Mouse (Mus musculus) limb, embryonic 11.5 days (tissue): Measurements from ENCODE around the gene Nucb1. TPM values are rescaled to one million over a fixed set of nuclear protein-coding genes. Genes with fewer than 3 reads are reported as not detected.

Source experiments
- ATAC-seq: fragments of 200-750 bp; cut with Nextera tagmentation; 2 replicates; pipeline ENCODE4 v1.8.0; 2017; ENCODE audit warnings: low read depth; ENCODE audit not compliant: insufficient number of reproducible peaks, low FRiP score, low TSS enrichment
- DNase-seq: peaks from one replicate; pipeline ENCODE4 v3.0.0-alpha.2; 2015; ENCODE audit warnings: low spot score
- H3K27ac ChIP-seq: fragments of 300-500 bp; sonication (generic); replicated peaks from 2 replicates; pipeline ENCODE4 v1.5.1; 2014; ENCODE audit warnings: low read depth, mild to moderate bottlenecking, low read length
- H3K27me3 ChIP-seq: fragments of 300-500 bp; sonication (generic); 2 replicates; pipeline ENCODE4 v1.6.1; 2014; ENCODE audit warnings: mild to moderate bottlenecking, low read length, mixed read lengths; ENCODE audit not compliant: control insufficient read depth, insufficient read depth
- H3K36me3 ChIP-seq: fragments of 300-500 bp; sonication (generic); 2 replicates; pipeline ENCODE4 v1.6.1; 2014; ENCODE audit warnings: mild to moderate bottlenecking, low read length, moderate library complexity, mixed read lengths; ENCODE audit not compliant: control insufficient read depth, insufficient read depth
- H3K4me1 ChIP-seq: fragments of 300-500 bp; sonication (generic); 2 replicates; pipeline ENCODE4 v1.6.1; 2014; ENCODE audit warnings: low read length, mixed read lengths; ENCODE audit not compliant: control insufficient read depth, insufficient read depth
- H3K4me2 ChIP-seq: fragments of 300-500 bp; sonication (generic); 2 replicates; pipeline ENCODE4 v1.6.1; 2014; ENCODE audit warnings: low read depth, mild to moderate bottlenecking, moderate library complexity; ENCODE audit not compliant: severe bottlenecking
- H3K4me3 ChIP-seq: fragments of 300-500 bp; sonication (generic); 2 replicates; pipeline ENCODE4 v1.5.1; 2014; ENCODE audit warnings: low read depth, low read length
- H3K9ac ChIP-seq: fragments of 300-500 bp; sonication (generic); 2 replicates; pipeline ENCODE4 v1.6.1; 2014; ENCODE audit warnings: mild to moderate bottlenecking, low read length
- H3K9me3 ChIP-seq: fragments of 300-500 bp; sonication (generic); 2 replicates; pipeline ENCODE4 v1.6.1; 2016; ENCODE audit warnings: low read length; ENCODE audit not compliant: control insufficient read depth
- WGBS: fragments of 180-500 bp; shearing (Covaris S2); extraction: QIAGEN DNeasy Blood & Tissue Kit; methylation state at CpG from one replicate; pipeline ENCODE4 v1.1.7; 2014; 5-methylcytosine and 5-hydroxymethylcytosine counted together
- polyA plus RNA-seq: library from polyadenylated mRNA; unstranded; fragments of >200 nt; fragmentation: Nextera tagmentation; extraction: Ambion mirVana; gene quantifications from 2 replicates; pipeline ENCODE4 v1.2.1, GENCODE M21; 2014

Gene Nucb1
- polyA plus RNA-seq, 1 experiment from 2014 or later: 122 TPM

DNA sequence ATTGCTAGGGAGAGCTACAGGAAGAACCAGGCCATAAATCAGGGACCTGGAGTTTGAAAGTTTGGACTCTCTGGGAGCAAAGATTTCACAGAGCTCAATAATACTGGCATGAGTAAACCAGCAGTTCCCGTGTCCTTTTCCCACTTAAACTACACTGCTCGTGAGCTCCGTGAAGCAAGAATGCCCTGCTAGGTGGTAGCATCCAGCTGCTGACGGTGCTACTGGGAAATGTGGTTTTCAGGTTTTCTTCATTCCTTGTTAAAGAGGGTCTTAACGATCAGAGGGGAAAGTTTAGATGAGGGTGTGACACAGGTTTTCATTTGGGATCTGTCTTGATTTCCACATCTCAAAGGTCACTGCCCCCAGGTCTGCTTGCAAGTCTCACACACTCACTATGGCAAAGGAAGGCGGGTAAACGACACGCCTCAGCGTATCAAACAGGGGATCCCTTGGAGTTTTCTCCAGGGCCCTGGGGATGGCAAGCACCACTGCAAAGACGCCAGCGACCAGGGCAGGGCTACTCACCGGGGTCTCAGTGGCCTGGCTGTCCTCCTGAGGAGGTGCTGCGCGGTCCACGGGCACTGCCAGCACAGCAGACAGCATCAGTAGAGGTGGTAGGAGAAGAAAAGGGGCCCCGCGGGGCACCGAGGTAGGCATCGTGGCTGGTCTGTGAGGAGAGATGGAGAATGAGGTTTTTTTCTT lies 874 bp downstream of the Nucb1 start:
- Histone ChIP-seq H3K27ac (no peak overlapping the region), H3K36me3 (peaks cover 9% of the 10 kb centered on the region), H3K9ac (peak overlapping the region; percentile 81), H3K4me1 (peaks cover 7% of the 10 kb centered on the region; the same call in 1 of the 2 replicates), H3K9me3 (no peaks in the 10 kb centered on the region), H3K4me2 (peak overlapping the region; percentile 97), H3K4me3 (peak overlapping the region; percentile 71), H3K27me3 (no peaks in the 10 kb centered on the region)
- WGBS: 38% methylated on average over 19 of the region's 19 CpGs
- ATAC-seq (no peak), DNase-seq (no peak)

DNA sequence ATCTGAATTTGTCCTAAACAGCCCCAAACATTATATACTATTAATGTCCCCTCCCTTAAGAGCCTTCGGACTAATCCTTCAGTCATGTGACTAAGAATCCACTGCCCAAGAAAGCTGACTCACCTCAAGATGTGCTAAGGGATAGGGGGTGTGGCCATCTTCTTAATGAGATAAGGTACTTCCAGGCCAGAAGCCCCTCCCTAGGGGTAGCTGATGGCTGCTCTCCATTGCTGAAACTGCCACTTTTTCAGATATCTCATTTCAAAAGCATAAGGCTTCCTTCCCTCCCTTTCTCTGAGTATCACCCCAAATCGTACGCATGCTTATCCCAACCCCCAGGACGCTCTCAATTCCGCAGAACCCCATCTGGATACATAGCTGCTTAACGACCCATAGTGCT lies 1.6 kb downstream of the Nucb1 start:
- Histone ChIP-seq H3K9ac (no peak overlapping the region), H3K4me2 (peak overlapping the region; percentile 97; the same call in 1 of the 2 replicates), H3K27me3 (no peaks in the 10 kb centered on the region), H3K4me1 (peaks cover 7% of the 10 kb centered on the region; the same call in 1 of the 2 replicates), H3K27ac (no peak overlapping the region), H3K4me3 (0 out of 2 replicates have a peak overlapping the region, but pooled peaks have one; percentile 71), H3K36me3 (peaks cover 9% of the 10 kb centered on the region), H3K9me3 (no peaks in the 10 kb centered on the region)
- DNase-seq: no peak
- WGBS: 86% methylated on average over 6 of the region's 6 CpGs
- ATAC-seq: no peak

DNA sequence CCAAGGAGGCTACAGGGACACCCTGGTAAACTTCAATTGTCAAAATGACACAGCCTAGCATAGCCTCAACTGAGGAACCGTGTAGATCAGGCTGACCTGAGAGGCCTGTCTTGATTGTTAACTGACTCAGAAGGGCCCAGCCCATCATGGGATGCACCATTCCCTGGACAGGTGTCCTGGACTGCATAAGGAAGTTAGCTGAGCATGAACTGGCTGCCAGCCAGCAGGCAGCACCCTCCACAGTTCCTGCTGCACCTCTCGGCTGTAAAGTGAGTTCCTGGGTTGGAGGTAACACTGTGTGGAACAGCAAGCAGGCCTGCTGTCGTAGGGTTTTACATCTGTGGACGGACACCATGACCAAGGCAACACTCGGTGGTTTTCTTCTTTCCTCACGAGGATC lies 2.6 kb downstream of the Nucb1 start:
- peaks cover 9% of the 10 kb centered on the region for H3K36me3 ChIP-seq

DNA sequence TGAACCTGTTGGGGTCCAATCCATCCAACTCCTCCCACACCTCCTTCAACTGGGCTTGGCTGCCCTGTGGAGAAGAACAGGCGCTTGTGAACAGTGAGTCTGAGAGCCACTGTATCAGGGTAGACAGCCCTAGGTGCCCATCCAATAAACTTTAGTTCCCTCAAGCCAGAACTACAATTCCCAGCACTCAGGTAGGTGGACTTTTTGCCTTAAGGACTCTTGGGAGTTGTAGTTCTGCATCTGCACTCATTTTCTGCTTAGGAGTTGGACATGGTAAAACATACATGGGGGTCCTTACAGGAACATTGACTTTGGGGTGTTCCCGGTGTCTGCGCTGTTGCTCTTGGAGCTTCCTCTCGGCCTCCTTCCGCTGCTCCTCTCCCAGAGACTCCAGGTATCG lies 11.8 kb downstream of the Nucb1 start:
- Histone ChIP-seq H3K9me3 (no peaks in the 10 kb centered on the region), H3K27me3 (no peaks in the 10 kb centered on the region), H3K4me3 (no peak overlapping the region), H3K4me1 (no peaks in the 10 kb centered on the region), H3K9ac (no peak overlapping the region), H3K27ac (no peak overlapping the region), H3K36me3 (peaks cover 22% of the 10 kb centered on the region), H3K4me2 (no peak overlapping the region)
- 95% methylated on average over 6 of the region's 6 CpGs for WGBS
- DNase-seq (no peak), ATAC-seq (no peak)

More for the DNA sequence above, 2.6 kb downstream of the Nucb1 start:
- H3K4me3 ChIP-seq: no peak overlapping the region
- no peak overlapping the region for H3K9ac ChIP-seq
- no peak overlapping the region for H3K27ac ChIP-seq
- ATAC-seq: no peak
- no peak for DNase-seq
- H3K4me1 ChIP-seq: peaks cover 7% of the 10 kb centered on the region; the same call in 1 of the 2 replicates
- H3K9me3 ChIP-seq: no peaks in the 10 kb centered on the region
- H3K4me2 ChIP-seq: no peak overlapping the region
- H3K27me3 ChIP-seq: no peaks in the 10 kb centered on the region
- WGBS: 90% methylated on average over 6 of the region's 6 CpGs

DNA sequence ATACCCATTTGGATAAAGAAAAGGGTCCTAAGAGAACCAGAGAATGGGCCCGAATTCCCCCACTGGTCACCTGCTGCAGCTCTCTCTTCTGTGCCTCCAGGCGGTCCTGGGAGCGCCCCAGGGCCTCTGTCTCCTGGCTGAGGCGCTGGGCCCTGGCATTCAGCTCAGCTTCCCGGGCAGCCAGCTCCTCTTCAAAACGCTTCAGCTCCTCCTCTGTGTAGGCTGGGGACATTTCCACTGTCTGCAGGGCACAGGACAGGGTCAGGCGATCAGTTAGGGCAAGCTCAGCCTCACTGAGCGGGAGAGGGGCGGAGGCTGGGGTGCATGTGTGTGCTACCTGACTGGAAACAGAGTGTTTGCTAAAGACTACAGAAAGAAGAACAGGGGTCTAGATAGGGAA lies 15.7 kb downstream of the Nucb1 start:
- H3K4me3 ChIP-seq: no peak overlapping the region
- H3K27ac ChIP-seq: no peak overlapping the region
- no peaks in the 10 kb centered on the region for H3K27me3 ChIP-seq
- DNase-seq: no peak
- H3K4me1 ChIP-seq: peaks cover 5% of the 10 kb centered on the region; the same call in 1 of the 2 replicates
- ATAC-seq: no peak
- no peaks in the 10 kb centered on the region for H3K9me3 ChIP-seq
- no peak overlapping the region for H3K9ac ChIP-seq
- H3K4me2 ChIP-seq: no peak overlapping the region
- peaks cover 19% of the 10 kb centered on the region for H3K36me3 ChIP-seq
- WGBS: 88% methylated on average over 9 of the region's 9 CpGs

DNA sequence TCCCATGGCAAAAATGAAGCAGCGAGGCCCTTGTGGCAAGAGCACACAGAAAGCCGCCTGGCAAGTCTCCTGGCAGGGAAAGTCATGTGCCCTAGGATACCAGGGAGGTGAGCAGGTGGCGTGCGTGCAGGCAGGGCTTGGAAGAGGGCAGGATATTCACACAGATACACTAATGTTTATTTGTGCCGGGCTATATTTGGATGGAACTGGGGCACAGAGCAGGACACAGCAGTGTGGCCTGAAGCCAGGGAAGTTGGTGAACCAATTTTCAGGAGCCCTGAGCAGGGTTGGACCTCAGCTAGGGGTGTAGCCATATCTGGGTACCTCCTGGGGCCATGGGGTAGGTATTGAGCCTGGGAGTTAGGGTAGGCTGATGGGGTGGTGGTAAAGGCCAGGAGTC lies 17.3 kb downstream of the Nucb1 start:
- H3K36me3 ChIP-seq: peaks cover 17% of the 10 kb centered on the region
- no peak for ATAC-seq
- 93% methylated on average over 5 of the region's 5 CpGs for WGBS

DNA sequence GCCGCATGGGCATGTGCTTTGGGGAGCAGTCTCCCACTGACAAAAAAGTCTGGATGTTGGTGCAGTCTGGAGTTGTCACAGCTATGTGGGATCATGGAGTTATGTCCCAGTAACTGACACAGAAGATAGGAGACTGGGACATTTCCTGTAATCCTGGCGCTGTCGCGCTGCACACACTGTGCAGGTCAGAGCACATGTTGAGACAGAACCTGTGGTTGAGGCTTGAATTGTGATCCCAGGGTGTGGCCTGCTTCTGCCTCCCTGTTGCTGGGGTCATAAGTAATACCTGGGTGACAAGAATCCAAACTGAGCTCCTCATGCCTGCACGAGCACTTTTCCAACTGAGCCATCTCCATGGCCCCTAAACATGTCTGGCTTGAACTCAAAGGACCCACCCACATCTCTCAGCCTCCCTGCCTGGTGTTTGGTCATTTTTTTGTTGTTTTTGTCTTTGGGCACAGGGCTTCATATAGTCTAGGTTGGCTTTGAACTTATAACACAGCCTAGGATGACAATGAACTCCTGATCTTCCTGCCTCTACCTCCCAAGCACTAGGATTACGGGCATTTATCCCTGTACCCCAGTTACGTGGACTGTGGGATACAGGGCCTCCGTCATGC lies 17.9 kb downstream of the Nucb1 start:
- ATAC-seq: no peak
- H3K9me3 ChIP-seq: no peaks in the 10 kb centered on the region
- DNase-seq: no peak
- H3K9ac ChIP-seq: no peak overlapping the region
- H3K36me3 ChIP-seq: peaks cover 17% of the 10 kb centered on the region
- peaks cover 11% of the 10 kb centered on the region; the same call in 1 of the 2 replicates for H3K4me1 ChIP-seq
- H3K27me3 ChIP-seq: no peaks in the 10 kb centered on the region
- H3K4me2 ChIP-seq: no peak overlapping the region
- no peak overlapping the region for H3K4me3 ChIP-seq
- no peak overlapping the region for H3K27ac ChIP-seq
- WGBS: 95% methylated on average over 8 of the region's 8 CpGs

More for the DNA sequence above, 17.3 kb downstream of the Nucb1 start:
- DNase-seq: no peak
- no peaks in the 10 kb centered on the region for H3K9me3 ChIP-seq
- H3K27me3 ChIP-seq: no peaks in the 10 kb centered on the region
- no peak overlapping the region for H3K9ac ChIP-seq
- H3K4me3 ChIP-seq: no peak overlapping the region
- no peak overlapping the region for H3K27ac ChIP-seq
- no peak overlapping the region for H3K4me2 ChIP-seq
- peaks cover 10% of the 10 kb centered on the region; the same call in 1 of the 2 replicates for H3K4me1 ChIP-seq

DNA sequence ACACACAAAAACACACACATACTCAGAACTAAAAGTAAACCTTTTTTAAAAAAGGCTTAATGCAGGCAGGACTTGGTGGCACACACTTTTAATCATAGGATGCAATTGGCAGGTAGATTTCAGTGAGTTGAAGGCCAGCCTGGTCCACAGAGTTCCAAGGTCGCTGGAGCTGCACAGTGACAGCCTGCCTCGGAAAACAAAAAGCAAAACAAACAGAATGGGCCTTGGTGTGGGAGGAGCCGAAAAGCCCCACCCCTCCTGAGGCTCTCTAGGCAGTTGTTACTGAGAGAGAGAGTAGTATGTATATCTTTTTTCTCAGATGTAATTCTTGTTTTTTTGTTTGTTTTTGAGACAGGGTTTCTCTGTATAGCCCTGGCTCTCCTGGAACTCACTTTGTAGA lies 18.9 kb downstream of the Nucb1 start:
- H3K9ac ChIP-seq: no peak overlapping the region
- ATAC-seq (no peak), DNase-seq (no peak)
- H3K4me2 ChIP-seq: no peak overlapping the region
- H3K9me3 ChIP-seq: no peaks in the 10 kb centered on the region
- H3K36me3 ChIP-seq: peaks cover 17% of the 10 kb centered on the region
- peaks cover 11% of the 10 kb centered on the region; the same call in 1 of the 2 replicates for H3K4me1 ChIP-seq
- H3K27me3 ChIP-seq: no peaks in the 10 kb centered on the region
- 25% methylated on average over 3 of the region's 3 CpGs for WGBS
- no peak overlapping the region for H3K4me3 ChIP-seq
- H3K27ac ChIP-seq: no peak overlapping the region
